Mouse (Mus musculus) kidney, postnatal 25 days (tissue): ENCODE measurements around the gene Aoah.

Source experiments
- DNase-seq, 2 experiments: peaks; one replicate each; pipeline ENCODE4 v3.0.0; 2021; ENCODE audit warnings: mixed read lengths in 2 of 2

Gene Aoah

GRCm38 (mm10) chr13:20916698-20917511 lies 123.0 kb downstream of the Aoah start:
- DNase-seq: no peak

- no peak for DNase-seq
These were observed 126.5 kb downstream of the Aoah start for GRCm38 (mm10) chr13:20920401-20920800.

GRCm38 (mm10) chr13:20936016-20936415 lies 142.1 kb downstream of the Aoah start:
- DNase-seq: no peak

GRCm38 (mm10) chr13:20937452-20937851 lies 143.5 kb downstream of the Aoah start:
- peak; percentile 64 to 78 for DNase-seq

- no peak for DNase-seq
These were observed 145.2 kb downstream of the Aoah start for GRCm38 (mm10) chr13:20939099-20939498.

GRCm38 (mm10) chr13:20940389-20940788 lies 146.5 kb downstream of the Aoah start:
- DNase-seq: peak in 1 of 2 experiments; percentile 50

GRCm38 (mm10) chr13:20941707-20942106 lies 147.8 kb downstream of the Aoah start:
- no peak for DNase-seq

GRCm38 (mm10) chr13:20963086-20963485 lies 169.2 kb downstream of the Aoah start:
- no peak for DNase-seq

- peak; percentile 19 to 33 for DNase-seq
These were observed 187.6 kb downstream of the Aoah start for GRCm38 (mm10) chr13:20981234-20982230.

- no peak for DNase-seq
These were observed 191.6 kb downstream of the Aoah start for GRCm38 (mm10) chr13:20985510-20985909.

GRCm38 (mm10) chr13:20985961-20986360 lies 192.0 kb downstream of the Aoah start:
- DNase-seq: no peak

GRCm38 (mm10) chr13:21005238-21005637 lies 211.3 kb downstream of the Aoah start:
- DNase-seq: no peak

GRCm38 (mm10) chr13:21005642-21006320 lies 211.9 kb downstream of the Aoah start:
- no peak for DNase-seq

- DNase-seq: no peak
These were observed 212.4 kb downstream of the Aoah start for GRCm38 (mm10) chr13:21006321-21006653.

GRCm38 (mm10) chr13:21013659-21014058 lies 219.7 kb downstream of the Aoah start:
- no peak for DNase-seq

- DNase-seq: no peak
These were observed 230.9 kb downstream of the Aoah start for GRCm38 (mm10) chr13:21024831-21025230.

- DNase-seq: no peak
These were observed 239.3 kb downstream of the Aoah start for GRCm38 (mm10) chr13:21033176-21033575.

GRCm38 (mm10) chr13:21035011-21035410 lies 241.1 kb downstream of the Aoah start:
- no peak for DNase-seq

GRCm38 (mm10) chr13:21035981-21036380 lies 242.1 kb downstream of the Aoah start:
- no peak for DNase-seq

GRCm38 (mm10) chr13:21040589-21041199 lies 246.8 kb downstream of the Aoah start:
- DNase-seq: no peak

- no peak for DNase-seq
These were observed 256.2 kb downstream of the Aoah start for GRCm38 (mm10) chr13:21050118-21050517.

GRCm38 (mm10) chr13:21066021-21066420 lies 272.1 kb downstream of the Aoah start:
- no peak for DNase-seq

GRCm38 (mm10) chr13:21074847-21075246 lies 280.9 kb downstream of the Aoah start, which contains the start of gene Olfr1370:
Gene Olfr1370 (minus strand): TSS chr13:21074947.
- no peak for DNase-seq
